Mouse (Mus musculus) C2C12 (cell line): Measurements from ENCODE around the gene Grb7.
A peak's percentile ranks its signal among the peaks of the same experiment; 100 is the strongest.

Source experiments
- CTCF ChIP-seq: IDR thresholded peaks from one replicate; pipeline ENCODE4 v1.5.1; 2011; ENCODE audit not compliant: control insufficient read depth, insufficient read depth, insufficient read length
- MAX ChIP-seq: IDR thresholded peaks from one replicate; pipeline ENCODE4 v1.6.1; 2011; ENCODE audit warnings: mild to moderate bottlenecking, control low read depth
- MYOD1 ChIP-seq: IDR thresholded peaks from one replicate; pipeline ENCODE4 v1.6.1; 2011; ENCODE audit warnings: low read depth; ENCODE audit not compliant: control insufficient read depth, insufficient read length

- TF ChIP-seq CTCF = peak; percentile 80
- TF ChIP-seq MAX = peak; percentile 17
- TF ChIP-seq MYOD1 = no peak
Measured at GRCm38 (mm10) chr11:98457367-98458120, 11.3 kb downstream of the Grb7 start.
